Mouse (Mus musculus) liver, embryonic 15.5 days (tissue): ENCODE results near the gene Sim2. TPM values are rescaled to one million over a fixed set of nuclear protein-coding genes. Genes with fewer than 3 reads are reported as not detected.

ENCODE experiments used
- ATAC-seq: fragments of 200-750 bp; cut with Nextera tagmentation; 2 replicates; pipeline ENCODE4 v1.8.0; 2017; ENCODE audit warnings: moderate number of reproducible peaks, mild to moderate bottlenecking, moderate library complexity; ENCODE audit not compliant: insufficient read depth
- H3K27ac ChIP-seq: fragments of 300-500 bp; sonication (generic); replicated peaks from 2 replicates; pipeline ENCODE4 v1.5.1; 2015; ENCODE audit warnings: mild to moderate bottlenecking, inconsistent platforms
- H3K27me3 ChIP-seq: fragments of 300-500 bp; sonication (generic); 2 replicates; pipeline ENCODE4 v1.6.1; 2015; ENCODE audit warnings: mild to moderate bottlenecking, inconsistent platforms
- H3K36me3 ChIP-seq: fragments of 300-500 bp; sonication (generic); replicated peaks from 2 replicates; pipeline ENCODE4 v1.6.1; 2015; ENCODE audit warnings: moderate library complexity, mild to moderate bottlenecking, inconsistent platforms
- H3K4me1 ChIP-seq: fragments of 300-500 bp; sonication (generic); replicated peaks from 2 replicates; pipeline ENCODE4 v1.6.1; 2015; ENCODE audit warnings: inconsistent platforms
- H3K4me2 ChIP-seq: fragments of 300-500 bp; sonication (generic); 2 replicates; pipeline ENCODE4 v1.6.1; 2015; ENCODE audit warnings: moderate library complexity, mild to moderate bottlenecking, inconsistent platforms
- H3K4me3 ChIP-seq: fragments of 300-500 bp; sonication (generic); replicated peaks from 2 replicates; pipeline ENCODE4 v1.5.1; 2015; ENCODE audit warnings: mild to moderate bottlenecking, inconsistent platforms
- H3K9ac ChIP-seq: fragments of 300-500 bp; sonication (generic); 2 replicates; pipeline ENCODE4 v1.6.1; 2015; ENCODE audit warnings: moderate library complexity, mild to moderate bottlenecking, inconsistent platforms
- H3K9me3 ChIP-seq: fragments of 300-500 bp; sonication (generic); replicated peaks from 2 replicates; pipeline ENCODE4 v1.6.1; 2016; ENCODE audit warnings: inconsistent platforms
- WGBS: fragments of 180-500 bp; shearing (Covaris S2); methylation state at CpG from one replicate; pipeline ENCODE4 v1.1.7; 2015; ENCODE audit warnings: mixed read lengths; ENCODE audit not compliant: insufficient replicate concordance; 5-methylcytosine and 5-hydroxymethylcytosine counted together
- polyA plus RNA-seq: library from polyadenylated mRNA; unstranded; fragments of >200 nt; fragmentation: Nextera tagmentation; extraction: Ambion mirVana; gene quantifications from 2 replicates; pipeline ENCODE4 v1.2.1, GENCODE M21; 2015

Sim2 gene
- polyA plus RNA-seq, 1 experiment from 2014 or later, result not detected

- no peak for ATAC-seq
- no peak overlapping the region for H3K4me3 ChIP-seq
- H3K4me2 ChIP-seq, result no peak overlapping the region
- no peak overlapping the region for H3K9ac ChIP-seq
- no peaks in the 10 kb centered on the region for H3K36me3 ChIP-seq
- H3K4me1 ChIP-seq, result peaks cover 10% of the 10 kb centered on the region
- WGBS, result 5% methylated on average over 11 of the region's 11 CpGs
- peaks cover 100% of the 10 kb centered on the region for H3K27me3 ChIP-seq
- no peak overlapping the region for H3K27ac ChIP-seq
- no peaks in the 10 kb centered on the region for H3K9me3 ChIP-seq
Measured at GRCm38 (mm10) chr16:94088226-94088748, 3.6 kb downstream of the Sim2 start.

- no peak overlapping the region for H3K9ac ChIP-seq
- WGBS, result 6% methylated on average over 14 of the region's 14 CpGs
- ATAC-seq, result no peak
Measured at GRCm38 (mm10) chr16:94088819-94089692, 4.3 kb downstream of the Sim2 start.

GRCm38 (mm10) chr16:94092511-94093150, 7.9 kb downstream of the Sim2 start:
- H3K27ac ChIP-seq, result no peak overlapping the region
- no peak for ATAC-seq
- WGBS, result 4% methylated on average over 12 of the region's 12 CpGs
- H3K9me3 ChIP-seq, result no peaks in the 10 kb centered on the region
- H3K9ac ChIP-seq, result no peak overlapping the region
- H3K4me3 ChIP-seq, result no peak overlapping the region
- no peaks in the 10 kb centered on the region for H3K36me3 ChIP-seq
- H3K4me1 ChIP-seq, result no peaks in the 10 kb centered on the region
- H3K27me3 ChIP-seq, result peaks cover 100% of the 10 kb centered on the region
- H3K4me2 ChIP-seq, result no peak overlapping the region

More at GRCm38 (mm10) chr16:94088819-94089692, 4.3 kb downstream of the Sim2 start:
- Histone ChIP-seq H3K27me3 (peaks cover 100% of the 10 kb centered on the region), H3K4me1 (peaks cover 10% of the 10 kb centered on the region), H3K9me3 (no peaks in the 10 kb centered on the region), H3K4me2 (no peak overlapping the region), H3K4me3 (no peak overlapping the region), H3K36me3 (no peaks in the 10 kb centered on the region), H3K27ac (no peak overlapping the region)

GRCm38 (mm10) chr16:94093151-94093863, 8.6 kb downstream of the Sim2 start:
- 2% methylated on average over 24 of the region's 24 CpGs for WGBS
- H3K27me3 ChIP-seq, result peaks cover 100% of the 10 kb centered on the region
- no peak overlapping the region for H3K27ac ChIP-seq
- H3K9ac ChIP-seq, result no peak overlapping the region
- no peaks in the 10 kb centered on the region for H3K9me3 ChIP-seq
- no peaks in the 10 kb centered on the region for H3K36me3 ChIP-seq
- H3K4me2 ChIP-seq, result no peak overlapping the region
- H3K4me3 ChIP-seq, result no peak overlapping the region
- no peak for ATAC-seq
- H3K4me1 ChIP-seq, result 0 out of 2 replicates have a peak, but pooled peaks cover 3% of the 10 kb centered on the region

- 2% methylated on average over 48 of the region's 48 CpGs for WGBS
- Histone ChIP-seq H3K4me3 (no peak overlapping the region), H3K27me3 (peaks cover 100% of the 10 kb centered on the region), H3K9me3 (no peaks in the 10 kb centered on the region), H3K27ac (no peak overlapping the region), H3K9ac (no peak overlapping the region), H3K4me1 (0 out of 2 replicates have a peak, but pooled peaks cover 3% of the 10 kb centered on the region), H3K4me2 (no peak overlapping the region), H3K36me3 (no peaks in the 10 kb centered on the region)
- ATAC-seq, result no peak
Measured at GRCm38 (mm10) chr16:94094251-94095108, 9.7 kb downstream of the Sim2 start.

- H3K4me3 ChIP-seq, result no peak overlapping the region
- H3K4me1 ChIP-seq, result 0 out of 2 replicates have a peak, but pooled peaks cover 3% of the 10 kb centered on the region
- H3K36me3 ChIP-seq, result no peaks in the 10 kb centered on the region
- H3K4me2 ChIP-seq, result no peak overlapping the region
- H3K9me3 ChIP-seq, result no peaks in the 10 kb centered on the region
- ATAC-seq, result no peak
- peaks cover 100% of the 10 kb centered on the region for H3K27me3 ChIP-seq
- no peak overlapping the region for H3K27ac ChIP-seq
- WGBS, result 2% methylated on average over 26 of the region's 26 CpGs
- H3K9ac ChIP-seq, result no peak overlapping the region
Measured at GRCm38 (mm10) chr16:94095109-94095822, 10.5 kb downstream of the Sim2 start.

GRCm38 (mm10) chr16:94096479-94096878, 11.7 kb downstream of the Sim2 start:
- no peak overlapping the region for H3K27ac ChIP-seq
- H3K9ac ChIP-seq, result no peak overlapping the region
- H3K4me2 ChIP-seq, result no peak overlapping the region
- 0 out of 2 replicates have a peak, but pooled peaks cover 3% of the 10 kb centered on the region for H3K4me1 ChIP-seq
- no peaks in the 10 kb centered on the region for H3K36me3 ChIP-seq
- WGBS, result 5% methylated on average over 14 of the region's 14 CpGs
- no peak for ATAC-seq
- peaks cover 98% of the 10 kb centered on the region for H3K27me3 ChIP-seq
- H3K4me3 ChIP-seq, result no peak overlapping the region
- H3K9me3 ChIP-seq, result no peaks in the 10 kb centered on the region

- H3K4me1 ChIP-seq, result 0 out of 2 replicates have a peak, but pooled peaks cover 3% of the 10 kb centered on the region
- H3K27ac ChIP-seq, result no peak overlapping the region
- 0 out of 2 replicates have a peak, but pooled peaks have one; percentile 40 for ATAC-seq
- H3K4me2 ChIP-seq, result no peak overlapping the region
- H3K9ac ChIP-seq, result no peak overlapping the region
- no peaks in the 10 kb centered on the region for H3K9me3 ChIP-seq
- no peaks in the 10 kb centered on the region for H3K36me3 ChIP-seq
- H3K27me3 ChIP-seq, result peaks cover 90% of the 10 kb centered on the region
- H3K4me3 ChIP-seq, result no peak overlapping the region
- 12% methylated on average over 12 of the region's 12 CpGs for WGBS
Measured at GRCm38 (mm10) chr16:94097724-94098455, 13.2 kb downstream of the Sim2 start.

GRCm38 (mm10) chr16:94113160-94113559, 28.4 kb downstream of the Sim2 start:
- Histone ChIP-seq H3K36me3 (no peaks in the 10 kb centered on the region), H3K4me1 (no peaks in the 10 kb centered on the region), H3K9me3 (no peaks in the 10 kb centered on the region), H3K4me3 (no peak overlapping the region), H3K27ac (no peak overlapping the region), H3K27me3 (peaks cover 37% of the 10 kb centered on the region), H3K4me2 (no peak overlapping the region), H3K9ac (no peak overlapping the region)
- WGBS, result 49% methylated on average over 7 of the region's 7 CpGs
- ATAC-seq, result no peak
